Mouse (Mus musculus) midbrain, embryonic 12.5 days (tissue): ENCODE data around the gene Krt82. TPM values are rescaled to one million over a fixed set of nuclear protein-coding genes. Genes with fewer than 3 reads are reported as not detected.

Experiments used
- ATAC-seq: fragments of 200-750 bp; cut with Nextera tagmentation; 2 replicates; pipeline ENCODE4 v1.8.0; 2017; ENCODE audit warnings: low read depth, moderate TSS enrichment, moderate library complexity; ENCODE audit not compliant: low FRiP score
- H3K27ac ChIP-seq: fragments of 300-500 bp; sonication (generic); replicated peaks from 2 replicates; pipeline ENCODE4 v1.5.1; 2016; ENCODE audit warnings: mild to moderate bottlenecking
- H3K27me3 ChIP-seq: fragments of 300-500 bp; sonication (generic); 2 replicates; pipeline ENCODE4 v1.6.1; 2016; ENCODE audit warnings: mild to moderate bottlenecking
- H3K36me3 ChIP-seq: fragments of 300-500 bp; sonication (generic); 2 replicates; pipeline ENCODE4 v1.6.1; 2016
- H3K4me1 ChIP-seq: fragments of 300-500 bp; sonication (generic); 2 replicates; pipeline ENCODE4 v1.6.1; 2016
- H3K4me2 ChIP-seq: fragments of 300-500 bp; sonication (generic); replicated peaks from 2 replicates; pipeline ENCODE4 v1.6.1; 2016; ENCODE audit warnings: mild to moderate bottlenecking, moderate library complexity
- H3K4me3 ChIP-seq: fragments of 300-500 bp; sonication (generic); 2 replicates; pipeline ENCODE4 v1.5.1; 2016; ENCODE audit warnings: mild to moderate bottlenecking
- H3K9ac ChIP-seq: fragments of 300-500 bp; sonication (generic); replicated peaks from 2 replicates; pipeline ENCODE4 v1.6.1; 2016; ENCODE audit warnings: mild to moderate bottlenecking, moderate library complexity
- H3K9me3 ChIP-seq: fragments of 300-500 bp; sonication (generic); 2 replicates; pipeline ENCODE4 v1.6.1; 2016; ENCODE audit warnings: mild to moderate bottlenecking
- WGBS: fragments of 180-500 bp; shearing (Covaris S2); methylation state at CpG from one replicate; pipeline ENCODE4 v1.1.7; 2016; 5-methylcytosine and 5-hydroxymethylcytosine counted together
- polyA plus RNA-seq: library from polyadenylated mRNA; unstranded; fragments of >200 nt; fragmentation: Nextera tagmentation; extraction: Ambion mirVana; gene quantifications from 2 replicates; pipeline ENCODE4 v1.2.1, GENCODE M21; 2016

Gene Krt82
- not detected in 2 replicates for polyA plus RNA-seq

- H3K27me3 ChIP-seq: peaks cover 19% of the 10 kb centered on the region
- whole genome bisulfite sequencing: 80% methylated on average over 7 of the region's 7 CpGs
- H3K4me2 ChIP-seq: no peak within 1 kb of the TSS
- H3K27ac ChIP-seq: no peak within 1 kb of the TSS
- H3K4me1 ChIP-seq: peaks cover 11% of the 10 kb centered on the region; the same call in 1 of the 2 replicates
- no peak within 1 kb of the TSS for H3K9ac ChIP-seq
- ATAC-seq: no peak
- H3K9me3 ChIP-seq: no peaks in the 10 kb centered on the region
- H3K4me3 ChIP-seq: no peak within 1 kb of the TSS
- no peaks in the 10 kb centered on the region for H3K36me3 ChIP-seq
Measured at GRCm38 (mm10) chr15:101550567-101550966, at the start of gene Krt82. Gene Krt82 (minus strand): TSS chr15:101550667.

GRCm38 (mm10) chr15:101599123-101599522 is 48.7 kb upstream of the Krt82 start:
- 71% methylated on average over 6 of the region's 6 CpGs for WGBS
- Histone ChIP-seq H3K4me1 (no peaks in the 10 kb centered on the region), H3K4me2 (no peak overlapping the region), H3K27me3 (no peaks in the 10 kb centered on the region), H3K4me3 (no peak overlapping the region), H3K36me3 (no peaks in the 10 kb centered on the region), H3K9ac (no peak overlapping the region), H3K27ac (no peak overlapping the region), H3K9me3 (0 out of 2 replicates have a peak, but pooled peaks cover under 1% of the 10 kb centered on the region)
- ATAC-seq: no peak

- ATAC-seq: no peak
- Histone ChIP-seq H3K4me3 (no peak overlapping the region), H3K9ac (no peak overlapping the region), H3K27me3 (no peaks in the 10 kb centered on the region), H3K27ac (no peak overlapping the region), H3K4me2 (no peak overlapping the region), H3K36me3 (no peaks in the 10 kb centered on the region), H3K9me3 (no peaks in the 10 kb centered on the region), H3K4me1 (no peaks in the 10 kb centered on the region)
- WGBS: 79% methylated on average over 10 of the region's 10 CpGs
Measured at GRCm38 (mm10) chr15:101588216-101588615, 37.7 kb upstream of the Krt82 start.

GRCm38 (mm10) chr15:101584456-101584855 is 34.0 kb upstream of the Krt82 start:
- no peak for ATAC-seq
- no peak overlapping the region for H3K27ac ChIP-seq
- H3K36me3 ChIP-seq: no peaks in the 10 kb centered on the region
- H3K4me2 ChIP-seq: no peak overlapping the region
- no peaks in the 10 kb centered on the region for H3K9me3 ChIP-seq
- no peaks in the 10 kb centered on the region for H3K27me3 ChIP-seq
- H3K4me1 ChIP-seq: no peaks in the 10 kb centered on the region
- no peak overlapping the region for H3K9ac ChIP-seq
- WGBS: 57% methylated on average over 2 of the region's 2 CpGs
- H3K4me3 ChIP-seq: no peak overlapping the region

DNA sequence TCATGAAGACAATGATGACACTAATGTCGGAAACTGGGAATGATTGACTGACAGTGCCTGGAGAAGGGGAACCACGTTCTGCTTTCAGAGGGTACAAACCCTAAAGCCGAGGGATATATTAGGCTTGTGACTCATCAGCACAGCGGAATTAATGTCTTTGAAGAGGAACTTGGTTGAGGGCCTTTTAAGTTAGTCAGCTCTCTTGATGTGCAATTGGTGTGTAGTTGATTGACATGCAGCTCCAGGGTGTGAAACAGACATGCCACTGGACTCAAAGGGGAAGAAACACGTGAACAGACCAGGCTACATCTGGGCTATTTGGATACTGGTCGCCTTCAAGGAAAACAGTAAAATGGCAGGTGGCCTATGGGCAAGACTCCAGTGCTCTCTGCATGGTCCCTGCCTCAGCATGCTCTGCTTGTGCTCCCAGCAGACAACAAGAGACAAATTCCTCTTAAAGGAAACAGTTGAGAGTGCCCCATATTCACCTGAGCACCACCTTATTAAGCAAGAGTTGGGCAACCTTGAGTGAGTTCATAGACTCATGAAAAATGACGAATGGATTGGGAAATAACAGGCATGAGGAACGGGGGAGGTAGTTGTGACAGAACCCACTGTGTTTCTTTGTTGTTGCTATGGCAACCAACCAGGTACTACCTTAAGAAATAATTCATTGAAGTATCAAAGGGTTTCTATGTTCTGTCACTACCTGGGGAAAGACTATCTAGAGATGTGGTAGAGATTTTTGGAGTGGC is 32.9 kb upstream of the Krt82 start:
- H3K9me3 ChIP-seq: no peaks in the 10 kb centered on the region
- H3K27me3 ChIP-seq: no peaks in the 10 kb centered on the region
- no peaks in the 10 kb centered on the region for H3K36me3 ChIP-seq
- H3K4me3 ChIP-seq: no peak overlapping the region
- no peak overlapping the region for H3K27ac ChIP-seq
- no peak overlapping the region for H3K9ac ChIP-seq
- no peak overlapping the region for H3K4me2 ChIP-seq
- H3K4me1 ChIP-seq: no peaks in the 10 kb centered on the region
- ATAC-seq: no peak
- WGBS: 84% methylated on average over 8 of the region's 8 CpGs

DNA sequence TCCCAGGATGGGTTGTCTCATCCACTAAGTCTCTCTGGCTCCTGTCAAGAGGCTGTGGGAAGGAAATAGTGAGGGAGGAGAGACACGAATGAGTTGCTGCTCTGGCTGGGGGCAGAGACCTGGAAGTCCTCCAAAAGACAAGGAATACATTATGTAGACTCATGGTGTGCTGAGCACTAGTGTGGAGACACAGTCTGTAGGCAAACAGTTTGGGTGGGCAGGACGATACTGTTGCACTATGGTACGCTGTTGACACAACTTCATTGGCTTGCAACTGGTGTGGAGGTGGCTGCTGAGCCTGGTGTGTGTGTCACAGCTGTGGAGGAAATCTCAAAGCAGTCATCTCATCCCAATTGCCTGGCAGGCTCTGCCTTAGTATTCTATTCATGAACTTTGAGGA is 31.2 kb upstream of the Krt82 start:
- Histone ChIP-seq H3K9me3 (no peaks in the 10 kb centered on the region), H3K9ac (no peak overlapping the region), H3K4me3 (no peak overlapping the region), H3K27me3 (no peaks in the 10 kb centered on the region), H3K27ac (no peak overlapping the region), H3K4me2 (no peak overlapping the region), H3K36me3 (no peaks in the 10 kb centered on the region), H3K4me1 (no peaks in the 10 kb centered on the region)
- ATAC-seq: no peak
- 84% methylated on average over 3 of the region's 3 CpGs for WGBS

DNA sequence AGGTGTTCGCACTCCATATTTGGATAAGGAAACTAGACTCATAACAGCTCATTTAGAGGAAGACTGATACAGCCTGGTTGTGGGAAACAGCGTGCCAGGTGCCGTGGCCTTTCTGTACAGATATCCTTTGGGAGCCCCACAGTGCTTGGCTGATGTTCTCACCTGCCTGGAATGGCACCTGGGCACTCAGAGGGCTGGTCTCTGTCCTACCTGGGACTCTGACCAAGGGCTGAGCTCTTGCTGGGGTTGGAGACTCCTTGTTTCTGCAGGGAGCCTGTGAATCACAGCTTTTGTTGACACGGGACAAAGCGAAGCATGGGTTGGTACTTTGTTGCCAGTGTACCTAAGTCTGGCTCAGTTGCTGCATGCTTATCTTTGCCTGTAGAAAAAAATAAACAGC is 25.0 kb upstream of the Krt82 start:
- H3K9ac ChIP-seq: no peak overlapping the region
- H3K4me2 ChIP-seq: no peak overlapping the region
- no peaks in the 10 kb centered on the region; the same call in 1 of the 2 replicates for H3K27me3 ChIP-seq
- ATAC-seq: no peak
- H3K4me3 ChIP-seq: no peak overlapping the region
- no peaks in the 10 kb centered on the region for H3K9me3 ChIP-seq
- no peak overlapping the region for H3K27ac ChIP-seq
- H3K4me1 ChIP-seq: no peaks in the 10 kb centered on the region
- 89% methylated on average over 5 of the region's 5 CpGs for WGBS
- no peaks in the 10 kb centered on the region for H3K36me3 ChIP-seq

- 74% methylated on average over 15 of the region's 15 CpGs for WGBS
- H3K36me3 ChIP-seq: no peaks in the 10 kb centered on the region
- H3K27ac ChIP-seq: no peak within 1 kb of the TSS
- H3K27me3 ChIP-seq: no peaks in the 10 kb centered on the region; the same call in 1 of the 2 replicates
- no peaks in the 10 kb centered on the region for H3K4me1 ChIP-seq
- H3K4me2 ChIP-seq: no peak within 1 kb of the TSS
- no peaks in the 10 kb centered on the region for H3K9me3 ChIP-seq
- no peak within 1 kb of the TSS for H3K4me3 ChIP-seq
- no peak within 1 kb of the TSS for H3K9ac ChIP-seq
- ATAC-seq: no peak
Measured at GRCm38 (mm10) chr15:101573796-101574345, 23.4 kb upstream of the Krt82 start, which contains the start of gene Krt75. Gene Krt75 (minus strand): TSS chr15:101573904.

DNA sequence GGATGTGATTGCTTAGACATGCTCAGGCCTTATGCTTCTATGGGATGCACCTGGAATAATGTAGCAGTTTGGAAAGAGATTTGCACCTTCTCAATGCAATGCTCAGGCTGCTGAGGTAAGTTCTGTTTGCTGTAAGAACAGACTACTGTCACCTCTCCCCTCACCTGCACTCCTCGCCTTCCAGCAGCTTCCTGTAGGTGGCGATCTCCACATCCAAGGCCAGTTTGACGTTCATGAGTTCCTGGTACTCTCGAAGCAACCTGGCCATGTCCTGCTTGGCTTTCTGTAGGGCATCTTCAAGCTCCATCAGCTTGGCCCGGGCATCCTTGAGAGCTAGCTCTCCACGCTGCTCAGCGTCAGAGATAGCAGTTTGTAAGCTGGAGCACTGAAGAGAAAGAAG is 17.3 kb upstream of the Krt82 start:
- no peak overlapping the region for H3K27ac ChIP-seq
- no peak overlapping the region for H3K9ac ChIP-seq
- H3K9me3 ChIP-seq: no peaks in the 10 kb centered on the region
- no peak overlapping the region for H3K4me2 ChIP-seq
- no peaks in the 10 kb centered on the region for H3K4me1 ChIP-seq
- H3K36me3 ChIP-seq: no peaks in the 10 kb centered on the region
- WGBS: 47% methylated on average over 7 of the region's 7 CpGs
- ATAC-seq: no peak
- H3K4me3 ChIP-seq: no peak overlapping the region
- no peaks in the 10 kb centered on the region; the same call in 1 of the 2 replicates for H3K27me3 ChIP-seq

DNA sequence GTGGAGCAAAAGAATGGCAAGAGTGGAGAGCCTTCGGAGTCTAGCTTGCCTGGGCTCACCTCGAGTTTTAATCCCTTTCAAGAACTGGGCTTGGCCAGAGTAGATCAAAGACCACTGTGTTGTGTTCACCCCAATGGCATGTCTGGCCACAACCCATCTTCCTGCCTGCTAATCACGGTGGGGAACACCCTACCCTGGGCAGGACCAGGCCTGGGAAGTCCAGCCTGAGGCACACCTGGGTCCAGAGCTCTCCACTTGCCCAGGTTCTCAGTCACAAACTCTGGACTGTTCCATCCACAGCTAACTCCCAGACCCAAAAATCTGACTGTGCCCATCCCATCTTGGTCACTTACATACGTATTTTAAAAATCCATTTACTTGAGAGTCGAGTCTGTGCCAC is 12.4 kb upstream of the Krt82 start, which contains the start of gene Krt90:
Gene Krt90 (minus strand): TSS at position 101 of the 400 bp plus-strand sequence.
- H3K9ac ChIP-seq: no peak within 1 kb of the TSS
- ATAC-seq: no peak
- WGBS: 60% methylated on average over 5 of the region's 5 CpGs
- H3K36me3 ChIP-seq: no peaks in the 10 kb centered on the region
- H3K4me3 ChIP-seq: no peak within 1 kb of the TSS
- H3K27me3 ChIP-seq: peaks cover 4% of the 10 kb centered on the region; the same call in 1 of the 2 replicates
- H3K4me2 ChIP-seq: no peak within 1 kb of the TSS
- H3K9me3 ChIP-seq: no peaks in the 10 kb centered on the region
- H3K4me1 ChIP-seq: peaks cover 9% of the 10 kb centered on the region
- H3K27ac ChIP-seq: no peak within 1 kb of the TSS

GRCm38 (mm10) chr15:101558034-101558646 is 7.7 kb upstream of the Krt82 start:
- no peaks in the 10 kb centered on the region for H3K36me3 ChIP-seq
- H3K9ac ChIP-seq: no peak overlapping the region
- 8% methylated on average over 7 of the region's 7 CpGs for WGBS
- H3K4me1 ChIP-seq: peaks cover 15% of the 10 kb centered on the region
- H3K4me2 ChIP-seq: no peak overlapping the region
- no peak overlapping the region for H3K27ac ChIP-seq
- no peak overlapping the region for H3K4me3 ChIP-seq
- no peaks in the 10 kb centered on the region for H3K9me3 ChIP-seq
- no peak for ATAC-seq
- H3K27me3 ChIP-seq: peaks cover 8% of the 10 kb centered on the region

DNA sequence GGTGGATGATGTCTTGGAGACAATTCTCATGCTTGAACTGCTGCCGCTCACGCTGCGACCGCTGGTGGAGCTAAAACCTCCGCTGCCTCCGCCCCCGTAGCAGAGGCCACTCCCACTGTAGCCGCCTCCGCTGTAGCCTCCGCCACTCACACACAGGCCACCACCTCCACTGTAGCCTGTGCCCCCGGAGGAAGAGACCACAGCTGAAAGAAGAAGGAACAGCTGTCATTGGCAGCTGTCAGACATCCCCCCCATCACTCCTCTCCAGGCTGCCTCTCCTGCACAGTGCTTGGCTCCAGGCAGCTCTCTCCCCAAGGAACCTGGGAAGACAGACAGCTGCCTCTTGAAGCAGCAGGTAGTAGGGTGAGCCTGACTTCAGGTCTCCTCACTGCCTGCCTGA is 2.7 kb upstream of the Krt82 start:
- H3K9ac ChIP-seq: 0 out of 2 replicates have a peak overlapping the region, but pooled peaks have one; percentile 6
- ATAC-seq: peak; percentile 38; the same call in 1 of the 2 replicates
- 0 out of 2 replicates have a peak overlapping the region, but pooled peaks have one; percentile 5 for H3K4me3 ChIP-seq
- no peak overlapping the region for H3K27ac ChIP-seq
- no peaks in the 10 kb centered on the region for H3K9me3 ChIP-seq
- peak overlapping the region; percentile 39 for H3K4me2 ChIP-seq
- WGBS: 0% methylated on average over 11 of the region's 11 CpGs
- H3K36me3 ChIP-seq: no peaks in the 10 kb centered on the region
- H3K4me1 ChIP-seq: peaks cover 16% of the 10 kb centered on the region
- peaks cover 19% of the 10 kb centered on the region for H3K27me3 ChIP-seq
